Mouse (Mus musculus) large intestine, adult 2 months (tissue): ENCODE measurements around the gene Aif1. TPM values are rescaled to one million over a fixed set of nuclear protein-coding genes. Genes with fewer than 3 reads are reported as not detected.

Experiments used
- DNase-seq: peaks from one replicate; pipeline ENCODE4 v3.0.0-alpha.2; 2012; ENCODE audit warnings: low read depth, low spot score
- WGBS: fragments of 180-500 bp; shearing (Covaris S2); methylation state at CpG from one replicate; pipeline ENCODE4 v1.1.7; 2018; 5-methylcytosine and 5-hydroxymethylcytosine counted together
- polyA plus RNA-seq: library from polyadenylated mRNA; depleted of rRNA; stranded (reverse); fragments of >200 nt; gene quantifications from 2 replicates; pipeline ENCODE4 v1.2.3, GENCODE M21; 2012

The Aif1 gene
- polyA plus RNA-seq, 1 experiment = 3.8 TPM

DNA sequence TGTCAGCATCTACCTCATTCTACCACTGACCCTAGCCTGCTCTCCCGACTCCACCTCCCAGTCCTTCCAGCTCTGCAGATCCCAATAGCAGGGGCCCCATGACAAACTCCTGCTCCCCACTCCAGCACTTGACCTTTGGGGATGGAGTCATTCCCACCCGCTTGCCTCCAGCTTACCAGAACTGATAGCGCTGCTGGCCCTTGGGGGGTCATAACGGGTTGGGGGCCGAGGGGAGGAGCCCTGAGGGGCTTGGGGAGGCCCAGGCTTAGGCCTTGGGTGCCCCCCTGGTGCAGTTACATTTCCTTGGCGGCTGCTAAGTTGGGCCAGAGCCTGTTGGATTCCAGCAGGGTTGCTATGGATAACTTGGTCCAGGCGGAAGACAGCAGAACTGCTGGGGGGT, 21.3 kb downstream of the Aif1 start:
- no peak for DNase-seq
- WGBS = 87% methylated on average over 7 of the region's 7 CpGs

DNA sequence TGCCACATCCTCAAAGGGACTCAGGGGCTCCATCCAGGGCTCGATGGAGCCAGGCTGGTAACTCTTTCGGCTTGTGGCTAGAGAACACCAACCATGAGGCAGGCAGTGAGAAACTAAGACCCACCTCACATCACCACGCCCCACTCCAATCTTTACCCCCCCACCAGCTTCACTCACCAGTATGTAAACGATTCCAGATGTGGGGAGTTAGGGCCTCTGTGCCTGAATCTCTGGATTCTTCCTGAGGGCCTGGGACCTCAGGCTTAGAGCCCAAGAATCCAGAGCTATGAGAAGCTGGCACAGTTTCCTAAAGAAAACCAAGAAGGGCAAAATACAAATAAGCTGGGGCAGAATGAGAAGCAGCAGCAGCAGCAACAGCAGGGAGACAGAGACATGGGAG, 21.9 kb downstream of the Aif1 start:
- WGBS = 72% methylated on average over 4 of the region's 4 CpGs
- DNase-seq = no peak

DNA sequence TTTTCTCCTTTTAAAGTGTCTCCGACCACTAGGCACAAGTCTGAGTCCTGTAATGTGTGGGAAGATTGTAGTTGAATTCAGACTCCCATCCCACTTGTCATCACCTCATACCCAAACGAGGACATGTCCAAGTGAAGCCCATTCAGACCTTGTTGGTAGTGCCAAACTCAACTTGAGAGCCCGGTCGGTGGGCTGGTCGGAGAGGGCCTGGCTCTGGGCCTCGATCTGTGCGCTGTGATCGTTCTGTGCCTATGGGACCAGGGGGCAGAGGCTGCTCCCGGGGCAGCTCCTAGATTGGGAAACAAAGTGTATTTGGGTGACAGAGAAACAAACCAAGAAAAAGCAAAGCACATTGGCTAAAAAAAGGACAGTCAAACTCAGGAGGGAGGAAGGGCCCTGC, 22.8 kb downstream of the Aif1 start:
- 84% methylated on average over 9 of the region's 9 CpGs for WGBS
- DNase-seq = no peak

DNA sequence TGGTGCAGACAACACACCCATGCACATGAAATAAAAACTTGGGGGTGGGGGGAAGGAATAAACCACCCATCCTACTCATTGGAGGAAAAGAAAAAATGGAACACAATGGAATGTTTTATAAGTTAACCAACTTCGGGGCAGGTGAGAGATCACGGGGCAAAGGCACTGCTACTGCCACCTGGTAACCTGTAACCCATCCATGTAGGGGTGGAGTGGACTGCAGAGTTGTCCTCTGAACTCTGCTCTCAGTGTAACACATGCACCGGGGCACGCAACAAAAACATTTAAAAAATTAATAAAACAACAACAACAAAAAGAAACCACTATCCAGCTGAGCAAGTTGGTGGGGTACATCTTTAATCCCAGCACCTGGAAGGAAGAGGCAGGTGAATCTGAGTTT, 23.7 kb downstream of the Aif1 start:
- 77% methylated on average over 4 of the region's 4 CpGs for WGBS
- DNase-seq = no peak

DNA sequence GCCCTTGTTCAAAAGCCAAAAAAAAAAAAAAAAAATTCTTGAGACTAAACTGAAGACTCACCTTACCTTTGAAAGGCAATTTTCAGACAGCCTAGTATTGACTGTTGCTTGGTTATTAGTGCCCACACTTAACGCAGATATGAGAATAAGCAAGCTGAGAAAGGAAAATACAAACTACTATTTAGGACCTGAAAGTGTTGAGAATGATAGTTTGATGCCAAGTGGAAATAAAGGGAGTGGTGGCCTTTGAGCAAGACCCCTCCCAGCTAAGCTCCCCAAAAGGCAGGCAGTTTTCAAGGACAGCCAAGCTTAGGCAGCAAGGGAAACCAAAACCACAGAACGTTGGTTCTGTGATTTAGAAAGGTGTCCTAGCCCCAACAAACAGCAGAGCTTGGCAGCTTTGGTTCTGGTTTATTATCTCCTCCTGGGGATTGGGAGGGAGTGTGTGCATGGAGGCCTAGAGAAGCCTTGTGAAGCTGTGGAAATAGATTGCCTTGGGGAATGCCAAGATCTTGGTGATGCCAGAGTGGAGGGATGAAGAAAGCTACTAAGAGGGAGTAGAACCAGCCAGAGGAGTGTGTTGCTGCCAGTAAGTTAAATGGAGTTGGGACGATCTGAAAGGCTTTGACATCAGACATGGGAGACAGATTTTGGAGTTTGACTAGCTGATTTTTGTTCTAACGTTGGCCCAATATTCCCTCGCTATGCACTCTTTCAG, 27.8 kb downstream of the Aif1 start:
- no peak for DNase-seq
- WGBS = 47% methylated on average over 5 of the region's 5 CpGs

DNA sequence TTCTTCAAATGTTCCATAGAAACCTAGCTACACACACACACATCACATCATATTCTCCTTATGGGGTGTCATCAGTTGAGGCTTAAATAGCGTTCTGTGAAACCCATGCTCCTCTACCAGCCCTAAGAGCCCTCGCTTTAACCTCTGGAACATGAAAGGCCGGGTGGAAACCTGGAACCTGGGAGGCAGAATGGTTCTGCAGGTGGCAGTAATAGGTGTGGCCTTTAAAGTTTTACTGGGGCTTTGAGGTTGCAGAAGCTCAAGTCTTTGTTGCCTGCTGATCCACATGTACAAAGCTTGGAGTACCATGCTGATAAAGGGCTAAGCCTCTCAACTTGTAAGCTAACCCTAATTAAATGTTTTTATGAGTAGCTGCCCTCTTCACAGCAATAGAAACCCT, 28.5 kb downstream of the Aif1 start:
- DNase-seq = no peak
- WGBS = 38% methylated on average over 3 of the region's 3 CpGs

DNA sequence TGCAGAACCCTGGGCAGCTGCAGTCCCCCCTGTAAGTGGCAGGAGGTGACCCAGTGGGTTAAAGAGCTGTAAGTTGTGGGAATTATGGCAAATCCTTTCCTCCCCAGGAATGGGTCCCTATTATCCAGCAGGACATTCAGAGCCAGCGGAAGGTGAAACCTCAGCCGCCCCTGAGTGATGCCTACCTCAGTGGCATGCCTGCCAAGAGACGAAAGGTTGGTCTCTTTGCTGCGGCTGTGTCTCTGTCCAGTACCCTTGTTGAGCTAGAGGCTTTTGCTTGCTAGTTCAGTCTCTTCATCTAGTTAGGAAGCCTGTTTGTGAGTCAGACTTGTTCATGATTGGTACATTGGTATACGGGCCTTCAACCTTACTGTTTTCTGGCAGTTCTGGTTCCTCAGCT, 29.7 kb downstream of the Aif1 start:
- WGBS = 80% methylated on average over 5 of the region's 5 CpGs
- DNase-seq = no peak

DNA sequence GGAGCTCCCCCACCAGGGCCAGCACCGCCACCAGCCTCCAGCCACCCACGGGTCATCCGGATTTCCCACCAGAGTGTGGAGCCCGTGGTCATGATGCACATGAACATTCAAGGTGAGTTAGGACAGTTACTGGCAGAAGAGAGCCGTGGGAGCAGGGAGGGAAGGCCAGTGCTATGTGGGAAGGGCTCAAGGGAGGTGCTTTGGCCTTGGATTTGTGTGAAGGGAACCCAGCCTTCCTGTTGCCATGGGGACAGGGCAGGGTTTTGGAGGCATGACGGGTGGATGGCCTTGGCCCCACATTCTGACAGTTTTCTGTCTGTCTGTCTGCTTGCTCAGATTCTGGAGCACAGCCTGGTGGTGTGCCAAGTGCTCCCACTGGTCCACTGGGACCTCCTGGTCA, 33.9 kb downstream of the Aif1 start:
- WGBS = 76% methylated on average over 6 of the region's 6 CpGs
- DNase-seq = no peak

DNA sequence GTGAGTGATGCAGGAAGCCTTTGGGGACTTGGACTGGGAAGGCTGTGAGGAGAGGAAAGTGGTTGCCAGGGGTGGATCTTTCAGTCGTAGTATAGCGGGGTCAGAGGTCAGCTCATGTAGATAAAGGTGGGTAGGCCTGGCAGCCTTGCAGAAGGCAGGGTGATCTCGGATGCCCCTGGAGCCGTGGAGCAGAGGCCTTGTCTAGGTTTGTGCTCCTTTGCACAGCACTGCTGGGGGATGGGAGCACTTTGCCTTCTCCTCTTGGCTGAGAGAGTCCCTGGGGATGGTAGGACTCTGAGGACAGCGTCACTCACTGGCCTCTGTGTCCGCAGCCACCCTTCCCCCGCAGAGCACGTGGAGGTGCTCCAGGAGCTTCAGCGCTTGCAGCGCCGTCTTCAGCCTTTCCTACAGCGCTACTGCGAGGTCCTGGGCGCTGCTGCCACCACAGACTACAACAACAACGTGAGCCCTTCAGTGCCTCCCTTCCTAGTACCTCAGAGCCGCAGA, 35.3 kb downstream of the Aif1 start:
- whole genome bisulfite sequencing = 77% methylated on average over 16 of the region's 16 CpGs
- no peak for DNase-seq

DNA sequence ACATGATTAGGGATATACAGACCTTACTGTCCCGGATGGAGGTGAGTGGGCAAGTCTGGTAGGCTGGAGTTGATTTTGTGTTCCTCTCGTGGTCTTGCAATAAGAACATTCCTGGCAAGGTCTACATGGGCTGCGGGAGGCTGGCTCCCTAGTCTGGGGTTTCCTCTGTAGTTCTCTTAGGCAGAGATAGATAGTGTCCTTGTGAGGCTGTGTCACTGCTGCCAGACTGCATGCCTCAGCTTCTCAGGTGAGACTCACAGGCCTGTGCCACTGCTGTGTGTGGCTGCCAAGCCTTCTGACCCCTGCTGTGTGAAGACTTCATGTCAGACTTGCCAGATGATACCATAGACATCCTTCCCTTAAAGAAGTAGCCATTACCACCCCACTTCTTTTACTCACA, 36.6 kb downstream of the Aif1 start:
- DNase-seq = no peak
- 90% methylated on average over 3 of the region's 3 CpGs for WGBS

DNA sequence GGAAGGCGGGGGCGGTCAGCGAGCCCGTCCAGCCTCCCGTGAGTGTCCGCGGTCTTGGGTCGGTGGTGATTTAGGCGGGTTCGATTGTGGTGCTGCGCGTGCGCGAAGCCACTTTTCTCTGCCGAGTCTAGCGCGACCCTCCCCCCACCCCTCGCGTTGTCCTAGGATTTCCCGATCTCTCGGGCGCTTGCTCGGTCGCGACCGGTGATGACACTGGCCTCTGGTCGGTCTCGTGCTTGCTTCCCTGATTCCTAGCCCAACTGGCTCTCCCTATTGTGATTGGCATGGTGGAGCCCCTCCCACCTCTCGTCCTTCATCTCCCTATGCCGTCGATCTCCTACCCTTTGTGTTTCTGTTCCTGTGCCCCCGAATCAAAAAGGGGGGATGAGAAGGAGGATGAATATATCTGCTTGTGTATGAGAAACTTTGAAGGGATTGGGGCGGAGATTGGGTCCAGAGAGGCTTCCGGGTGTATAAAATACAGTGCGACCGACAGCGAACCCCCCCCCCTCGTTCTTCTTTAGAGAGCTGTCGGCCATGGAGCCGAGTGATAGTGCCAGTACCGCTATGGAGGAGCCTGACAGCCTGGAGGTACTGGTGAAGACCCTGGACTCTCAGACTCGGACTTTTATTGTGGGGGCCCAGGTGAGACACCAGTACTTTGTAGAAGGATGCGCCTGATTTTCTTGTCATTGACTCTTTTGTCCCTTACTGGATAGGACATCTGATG, 40.1 kb downstream of the Aif1 start:
- DNase-seq = no peak
- WGBS = under 1% methylated on average over 43 of the region's 43 CpGs

DNA sequence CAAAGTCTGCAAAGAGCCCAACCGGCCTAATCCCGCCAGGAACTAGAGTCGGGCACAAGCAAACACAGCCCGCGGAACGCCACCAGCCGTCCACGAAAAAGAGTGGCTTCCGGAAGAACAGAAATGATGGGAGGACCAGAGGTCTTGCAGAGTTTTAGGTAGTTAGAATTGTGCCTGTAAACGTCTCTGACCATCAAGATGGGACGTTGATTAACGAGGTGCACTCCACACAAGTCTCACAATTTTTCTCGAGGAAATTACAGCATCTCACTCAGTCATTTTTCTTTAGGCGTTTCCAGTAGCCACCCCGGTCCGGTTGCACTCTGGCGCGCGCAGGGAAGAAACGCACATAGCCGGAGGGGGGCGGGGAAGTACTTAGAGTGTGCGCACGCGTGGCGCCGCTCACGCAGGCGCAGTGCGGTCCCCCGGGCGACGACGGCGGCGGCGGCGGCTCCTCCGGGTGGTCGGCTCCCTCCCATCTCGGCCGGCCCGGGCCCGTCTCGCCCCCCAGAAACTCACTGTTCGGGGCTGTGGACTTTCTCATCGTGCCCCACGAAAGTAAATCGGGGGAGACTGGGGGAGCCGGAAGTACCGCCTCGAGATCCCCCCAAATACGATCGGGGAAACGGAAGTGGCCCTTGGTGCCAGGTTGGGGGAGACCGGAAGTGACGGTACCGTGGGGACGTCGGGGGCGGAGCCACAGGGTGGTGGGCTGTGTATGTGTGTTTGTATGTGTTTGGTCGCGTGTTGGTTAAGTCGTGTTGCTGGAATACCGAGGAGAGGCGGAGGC, 40.9 kb downstream of the Aif1 start, which contains the start of gene Bag6:
Gene Bag6 (plus strand): TSS at position 378 of the 790 bp plus-strand sequence.
- under 1% methylated on average over 66 of the region's 66 CpGs for WGBS
- no peak for DNase-seq

DNA sequence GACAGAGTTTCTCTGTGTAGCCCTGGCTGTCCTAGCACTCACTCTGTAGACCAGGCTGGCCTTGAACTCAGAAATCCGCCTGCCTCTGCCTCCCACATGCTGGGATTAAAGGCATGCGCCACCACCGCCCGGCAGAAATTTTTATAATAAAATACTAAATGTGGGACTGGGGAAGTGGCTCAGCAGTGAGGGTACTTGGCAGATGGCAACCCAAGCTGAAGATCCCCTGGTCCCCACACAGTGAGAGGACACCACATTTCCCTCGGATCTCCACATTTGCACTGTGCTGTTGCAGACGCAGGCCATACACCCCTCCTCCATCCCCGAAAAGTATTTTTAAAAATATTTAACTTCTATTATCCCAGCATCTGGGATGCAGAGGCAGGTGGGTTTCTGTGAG, 42.4 kb downstream of the Aif1 start:
- WGBS = 93% methylated on average over 7 of the region's 7 CpGs
- no peak for DNase-seq

DNA sequence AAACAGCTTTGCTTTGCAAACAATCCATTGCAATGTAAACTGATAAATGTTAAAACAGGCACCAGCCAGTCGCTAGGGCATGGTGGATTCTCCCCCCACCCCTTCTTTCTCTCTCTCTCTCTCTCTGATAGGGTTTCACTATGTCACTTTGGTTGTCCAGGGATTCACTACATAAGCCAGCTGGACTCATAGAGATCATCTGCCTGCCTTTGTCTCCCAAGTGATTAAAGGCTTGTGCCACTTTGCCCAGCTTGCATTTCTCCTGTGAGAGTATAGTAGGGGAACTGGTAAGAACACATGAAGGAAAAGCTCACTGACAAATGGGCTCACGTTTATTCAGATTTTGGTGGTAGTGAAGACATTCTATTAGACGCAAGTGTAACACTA, 43.7 kb downstream of the Aif1 start:
- DNase-seq = no peak
- WGBS = 55% methylated on average over 3 of the region's 3 CpGs

DNA sequence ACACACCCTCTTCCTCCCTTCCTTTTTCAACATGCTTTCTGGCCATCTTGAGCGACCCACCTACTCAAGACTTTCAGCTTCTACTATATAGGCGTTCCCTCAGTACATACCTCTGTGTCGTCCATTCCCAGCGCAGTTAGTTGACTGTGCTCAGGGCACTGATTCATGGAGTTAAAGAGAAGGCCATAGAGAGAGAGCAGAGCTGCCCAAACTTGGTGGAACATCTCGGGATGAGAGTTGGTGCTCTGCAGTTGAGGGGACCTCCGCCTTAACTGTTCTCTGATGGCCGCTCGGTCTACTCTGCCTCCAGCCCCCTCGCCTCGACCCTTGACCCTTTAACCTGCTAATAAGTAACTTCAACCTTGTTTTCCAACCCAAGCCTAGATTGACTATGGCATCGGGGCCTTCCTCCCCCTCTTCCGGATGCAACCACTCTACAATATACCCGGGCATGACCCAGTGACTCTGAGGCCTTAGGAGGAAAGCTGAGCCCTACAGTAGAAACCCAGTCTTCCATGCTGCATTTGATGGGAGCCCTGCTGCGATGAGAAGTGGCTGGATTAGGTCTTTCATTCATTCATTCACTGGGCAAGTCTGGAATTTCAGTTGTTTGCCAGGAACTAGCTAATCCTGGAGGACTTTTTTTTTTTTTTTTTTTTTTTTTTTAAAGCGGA, 44.2 kb downstream of the Aif1 start, which contains the start of gene Apom:
Gene Apom (minus strand): TSS at position 551 of the 674 bp plus-strand sequence.
- DNase-seq = no peak

DNA sequence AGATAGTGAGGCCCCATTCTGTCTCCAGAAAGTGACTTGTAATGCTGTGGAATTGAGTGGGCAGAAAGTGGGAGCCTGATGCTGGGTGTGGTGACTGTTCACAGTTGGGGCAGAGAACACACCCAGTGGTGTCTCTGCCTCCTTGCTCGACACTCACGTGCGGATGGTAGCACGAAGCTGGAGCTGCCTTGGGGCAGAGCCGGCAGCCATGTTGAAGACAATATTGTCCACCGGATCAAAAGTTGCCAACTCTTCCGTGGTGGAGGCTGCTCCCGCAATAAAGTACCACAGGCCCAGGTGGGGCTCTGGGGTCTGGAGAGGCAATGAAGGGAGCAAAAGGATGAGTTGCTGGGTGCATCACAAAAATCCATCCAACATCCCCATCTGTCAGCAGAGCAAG, 44.8 kb downstream of the Aif1 start:
- 86% methylated on average over 8 of the region's 8 CpGs for WGBS
- DNase-seq = no peak

More for the DNA sequence above, 44.2 kb downstream of the Aif1 start, which contains the start of gene Apom:
- 59% methylated on average over 15 of the region's 15 CpGs for WGBS

DNA sequence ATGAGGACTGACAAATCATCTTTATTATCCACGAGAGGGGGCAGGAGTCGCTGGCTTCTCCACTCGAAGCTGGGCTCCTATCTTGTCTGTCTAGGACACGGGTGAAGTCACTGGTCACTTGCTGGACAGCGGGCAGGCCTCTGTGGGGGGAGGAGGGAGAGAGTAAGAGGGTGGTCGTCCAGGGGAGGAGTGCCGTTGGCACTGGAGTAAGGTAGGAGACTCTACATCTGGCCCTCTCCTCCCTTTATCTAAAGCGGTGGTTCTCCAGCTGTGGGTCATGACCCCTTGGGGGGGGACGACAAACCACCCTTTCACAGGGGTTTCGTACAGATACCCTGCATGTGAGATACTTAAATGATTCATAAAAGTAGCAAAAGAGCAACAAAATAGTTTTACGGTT, 46.9 kb downstream of the Aif1 start:
- WGBS = 71% methylated on average over 11 of the region's 11 CpGs
- no peak for DNase-seq

DNA sequence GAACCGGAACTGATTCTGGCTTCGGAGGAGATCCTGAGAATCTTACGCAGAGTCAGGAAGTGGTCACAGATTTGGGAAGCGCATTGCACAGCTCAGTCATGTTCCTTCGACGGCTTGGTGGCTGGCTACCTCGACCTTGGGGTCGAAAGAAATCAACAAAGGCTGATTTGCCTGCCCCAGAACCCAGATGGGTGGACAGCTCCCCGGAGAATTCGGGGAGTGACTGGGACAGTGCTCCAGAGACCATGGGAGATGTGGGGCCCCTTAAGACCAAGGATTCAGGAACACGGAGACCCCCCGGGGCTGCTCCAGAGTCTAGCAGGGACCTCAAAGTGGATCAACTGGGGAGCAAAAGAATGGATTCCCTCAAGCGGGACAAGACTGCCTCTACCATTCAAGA, 48.9 kb downstream of the Aif1 start:
- DNase-seq = no peak
- WGBS = 40% methylated on average over 13 of the region's 13 CpGs

DNA sequence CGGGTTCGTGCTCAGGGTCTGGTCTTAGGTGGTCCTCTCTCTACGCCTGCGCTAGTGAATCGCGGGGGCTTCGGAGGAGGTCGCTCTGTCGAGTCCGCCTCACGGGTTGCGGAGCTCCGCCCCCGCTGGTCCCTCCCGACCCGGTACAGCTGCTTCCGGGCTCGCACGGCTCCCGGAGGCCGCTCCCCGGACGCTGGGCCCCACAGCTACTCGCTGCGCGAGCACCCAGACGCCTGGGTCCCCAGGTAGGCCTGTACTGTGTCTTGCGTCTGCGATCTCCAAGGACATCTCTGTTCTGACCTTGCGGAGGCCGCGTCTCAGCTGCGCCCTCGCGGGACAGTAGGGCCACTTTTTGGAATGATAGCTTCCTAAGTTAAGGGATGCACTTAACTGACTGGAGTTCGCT, 49.7 kb downstream of the Aif1 start, which contains the start of gene D17H6S53E:
Gene D17H6S53E (plus strand): TSS at position 168 of the 406 bp plus-strand sequence.
- 0% methylated on average over 36 of the region's 36 CpGs for WGBS
- DNase-seq = no peak

DNA sequence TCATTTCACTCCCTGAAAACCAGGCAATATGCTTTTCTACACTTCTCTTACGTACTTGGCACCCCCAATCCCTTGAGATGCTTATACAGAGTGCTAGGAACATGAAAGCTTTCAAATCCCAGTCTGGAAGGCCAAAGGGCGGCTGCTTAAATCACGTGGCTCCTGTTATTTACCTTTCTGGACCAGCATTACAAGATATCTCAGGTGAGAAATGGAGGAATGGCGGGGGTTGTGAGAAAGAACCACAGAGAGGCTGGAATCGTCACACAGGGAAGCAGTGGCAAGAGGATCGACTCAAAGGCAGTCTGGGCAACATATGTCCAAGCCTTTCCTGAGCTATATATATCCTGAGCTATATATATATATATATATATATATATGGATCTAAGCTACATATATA, 50.3 kb downstream of the Aif1 start:
- 11% methylated on average over 6 of the region's 6 CpGs for WGBS
- DNase-seq = no peak
